Mouse (Mus musculus) bone marrow, adult 2 months (tissue): ENCODE measurements around the gene Rpl7l1.

Experiments used
- CTCF ChIP-seq: fragments of 200-500 bp; IDR thresholded peaks from 2 replicates; pipeline ENCODE4 v1.5.1; 2011; ENCODE audit warnings: low read length, control low read depth; ENCODE audit not compliant: control insufficient read depth, insufficient read depth
- POLR2A ChIP-seq: fragments of 200-500 bp; IDR thresholded peaks from 2 replicates; pipeline ENCODE4 v1.6.1; 2011; ENCODE audit warnings: low read depth, mild to moderate bottlenecking, control low read depth, low read length, borderline replicate concordance; ENCODE audit not compliant: control insufficient read depth

GRCm38 (mm10) chr17:46751056-46751793 is 31.2 kb downstream of the Rpl7l1 start:
- TF ChIP-seq POLR2A (no peak), CTCF (no peak)
